In the genomic region with DNA sequence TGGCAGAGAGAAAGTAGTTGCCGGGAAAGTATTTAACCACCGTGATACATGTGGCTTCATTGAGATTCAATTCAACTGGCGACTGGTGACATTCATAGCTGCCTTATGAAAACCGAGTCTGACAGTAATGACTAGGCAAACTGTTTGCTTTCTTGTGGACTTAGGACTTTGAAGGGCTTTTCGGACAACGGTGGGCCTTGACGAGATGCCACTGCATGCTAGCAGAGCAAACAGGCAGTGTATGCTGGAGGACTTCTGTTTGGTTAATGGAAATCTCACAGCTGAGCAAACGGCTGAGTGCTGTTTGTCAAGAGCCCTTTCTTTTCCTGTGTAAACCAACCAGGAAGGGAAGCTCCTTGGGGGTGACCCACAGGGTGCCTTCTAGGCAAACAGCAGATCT, we compare ENCODE assay signal across 17 mouse cellular contexts.
A peak's percentile ranks its signal among the peaks of the same experiment; 100 is the strongest.
DNase-seq lines count a peak whose midpoint lies in the region; ATAC-seq and TF ChIP-seq lines count a peak whose summit lies in the region.
"Had no signal": no experiment of that assay in that cellular context is flagged by ENCODE, and none has a peak within 500 bp of the region (broad histone marks: within the 10 kb centered on the region; RNA-seq: fewer than 3 reads in every experiment).

No protein-coding gene starts in this region.

- no peak for TF ChIP-seq POLR2A in brain, embryonic 14.5 days (IDR thresholded peaks at IDR 0.05; ENCODE audit: borderline replicate concordance, extremely low read depth, insufficient read depth, insufficient read length, poor library complexity, severe bottlenecking)

- H3K9ac ChIP-seq in liver, embryonic 11.5 days (ENCODE audit: low read depth, low read length), result no peak overlapping the region
- no peak overlapping the region; the same call in 1 of the 2 replicates for H3K9ac ChIP-seq in liver, embryonic 12.5 days
- no peak overlapping the region for H3K9ac ChIP-seq in intestine, postnatal 0 days (ENCODE audit: low read depth, low read length)
- H3K9ac ChIP-seq: heart, embryonic 15.5 days; hindbrain, embryonic 14.5 days; limb, embryonic 13.5 days had no signal

- H3K27me3 ChIP-seq in liver, embryonic 11.5 days (replicated peaks; ENCODE audit: control insufficient read depth, insufficient read depth, low read length), result no peaks in the 10 kb centered on the region
- H3K27me3 ChIP-seq in liver, embryonic 12.5 days (replicated peaks), result no peaks in the 10 kb centered on the region
- no peaks in the 10 kb centered on the region for H3K27me3 ChIP-seq in intestine, postnatal 0 days (replicated peaks; ENCODE audit: control insufficient read depth, insufficient read depth, low read length)
- H3K27me3 ChIP-seq: heart, embryonic 15.5 days; limb, embryonic 13.5 days had no signal

- no peaks in the 10 kb centered on the region for H3K36me3 ChIP-seq in liver, embryonic 11.5 days (ENCODE audit: control insufficient read depth, insufficient read depth, low read length)
- no peaks in the 10 kb centered on the region for H3K36me3 ChIP-seq in liver, embryonic 12.5 days
- no peaks in the 10 kb centered on the region for H3K36me3 ChIP-seq in intestine, postnatal 0 days (ENCODE audit: control insufficient read depth, insufficient read depth)
- H3K36me3 ChIP-seq: heart, embryonic 15.5 days; limb, embryonic 13.5 days had no signal

- WGBS in liver, embryonic 11.5 days, result 54% methylated on average over 8 of the region's 8 CpGs
- WGBS in liver, embryonic 12.5 days (ENCODE audit: insufficient replicate concordance), result 52% methylated on average over 8 of the region's 8 CpGs
- 35% methylated on average over 8 of the region's 8 CpGs for WGBS in intestine, postnatal 0 days

- H3K27ac ChIP-seq in liver, embryonic 11.5 days (ENCODE audit: low read depth, low read length), result no peak overlapping the region
- no peak overlapping the region for H3K27ac ChIP-seq in liver, embryonic 12.5 days
- H3K27ac ChIP-seq in intestine, postnatal 0 days (ENCODE audit: low read depth, low read length), result no peak overlapping the region
- H3K27ac ChIP-seq: heart, embryonic 15.5 days; hindbrain, embryonic 14.5 days; limb, embryonic 13.5 days had no signal

- no peak overlapping the region for H3K4me3 ChIP-seq in liver, embryonic 11.5 days (ENCODE audit: low read depth, low read length)
- no peak overlapping the region for H3K4me3 ChIP-seq in liver, embryonic 12.5 days
- H3K4me3 ChIP-seq in intestine, postnatal 0 days (ENCODE audit: low read depth, low read length), result no peak overlapping the region
- H3K4me3 ChIP-seq: heart, embryonic 15.5 days; limb, embryonic 13.5 days; myocyte had no signal

- DNase-seq in liver, embryonic 11.5 days (ENCODE audit: low spot score), result no peak
- DNase-seq in brain, embryonic 14.5 days (ENCODE audit: low read depth), result peak; percentile 53
- peak; percentile 27 for DNase-seq in mesoderm, embryonic 11.5 days (ENCODE audit: low read depth, low spot score)
- no peak for DNase-seq in heart, adult 9 months (ENCODE audit: low spot score in 2 of 2)
- no peak for DNase-seq in adrenal gland, postnatal 4 days (ENCODE audit: low spot score in 2 of 2)
- no peak for DNase-seq in spleen, adult 18-20 months
- DNase-seq: cerebellum, adult 2 months; kidney, adult 2 months; kidney, postnatal 25 days; right cerebral cortex, adult 18-20 months had no signal

- ATAC-seq in liver, embryonic 11.5 days (replicated peaks; ENCODE audit: low FRiP score), result 0 out of 2 replicates have a peak, but pooled peaks have one; percentile 32
- ATAC-seq in liver, embryonic 12.5 days, result no peak
- ATAC-seq in intestine, postnatal 0 days, result peak; percentile 58
- ATAC-seq: forebrain, embryonic 14.5 days had no signal

- no peaks in the 10 kb centered on the region for H3K9me3 ChIP-seq in liver, embryonic 11.5 days (ENCODE audit: control insufficient read depth, low read length)
- no peaks in the 10 kb centered on the region for H3K9me3 ChIP-seq in liver, embryonic 12.5 days (replicated peaks)
- H3K9me3 ChIP-seq in intestine, postnatal 0 days (ENCODE audit: control insufficient read depth), result no peaks in the 10 kb centered on the region
- H3K9me3 ChIP-seq: heart, embryonic 15.5 days; limb, embryonic 13.5 days had no signal

- TF ChIP-seq CTCF in brain, embryonic 14.5 days (IDR thresholded peaks at IDR 0.05; ENCODE audit: borderline replicate concordance, extremely low read depth, insufficient read depth, insufficient read length), result no peak
- no peak for TF ChIP-seq CTCF in intestine, postnatal 0 days (IDR thresholded peaks at IDR 0.05; ENCODE audit: low read depth)

- H3K4me1 ChIP-seq in liver, embryonic 11.5 days (replicated peaks; ENCODE audit: control insufficient read depth, insufficient read depth, low read length), result peaks cover 8% of the 10 kb centered on the region
- H3K4me1 ChIP-seq in liver, embryonic 12.5 days, result peaks cover 10% of the 10 kb centered on the region
- peaks cover 2% of the 10 kb centered on the region for H3K4me1 ChIP-seq in intestine, postnatal 0 days (replicated peaks; ENCODE audit: control insufficient read depth, insufficient read depth, low read length)

- H3K4me2 ChIP-seq in liver, embryonic 11.5 days, result no peak overlapping the region
- H3K4me2 ChIP-seq in liver, embryonic 12.5 days, result no peak overlapping the region
- no peak overlapping the region; the same call in 1 of the 2 replicates for H3K4me2 ChIP-seq in intestine, postnatal 0 days (replicated peaks; ENCODE audit: low read depth)
- H3K4me2 ChIP-seq: heart, embryonic 15.5 days; hindbrain, embryonic 14.5 days; limb, embryonic 13.5 days had no signal

Comparison
In these comparisons a context has a peak if more than half of its experiments do, and no peak if none do; other contexts are left out.
1. DNase-seq: peak in brain, embryonic 14.5 days (single experiment) and mesoderm, embryonic 11.5 days (single experiment); none in liver, embryonic 11.5 days (single experiment), heart, adult 9 months (0 of 2), adrenal gland, postnatal 4 days (0 of 2) and spleen, adult 18-20 months (0 of 2).